In the genomic region with DNA sequence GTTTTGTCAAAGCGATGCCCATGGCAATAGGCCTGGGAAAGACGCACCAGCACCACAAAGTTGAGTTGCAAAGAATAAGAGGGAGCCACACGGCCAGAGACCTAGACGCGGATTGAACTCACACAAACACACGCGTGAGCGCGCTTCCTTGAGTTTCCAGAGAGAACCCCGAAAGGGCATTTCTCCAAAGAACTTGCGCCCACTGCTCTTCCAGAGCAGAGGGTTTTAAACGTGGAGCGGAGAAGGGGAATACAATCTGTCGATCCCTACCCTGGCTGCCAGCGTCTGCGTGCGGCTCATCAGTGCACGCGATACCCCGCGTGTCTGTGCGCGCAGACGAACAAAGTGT, we compare ENCODE assay signal across 11 mouse cellular contexts. TPM values are rescaled to one million over a fixed set of nuclear protein-coding genes. Genes with fewer than 3 reads are reported as not detected.
DNase-seq lines count a peak whose midpoint lies in the region; ATAC-seq and TF ChIP-seq lines count a peak whose summit lies in the region.
"Had no signal": no experiment of that assay in that cellular context is flagged by ENCODE, and none has a peak within 500 bp of the region (broad histone marks: within the 10 kb centered on the region; RNA-seq: fewer than 3 reads in every experiment).

No protein-coding gene starts in this region.

- H3K4me1 ChIP-seq in kidney, embryonic 16.5 days (ENCODE audit: insufficient read depth, low read length) = peaks cover 19% of the 10 kb centered on the region; the same call in 1 of the 2 replicates
- H3K4me1 ChIP-seq in kidney, adult 2 months (ENCODE audit: control insufficient read depth, insufficient read depth, low read length) = no peaks in the 10 kb centered on the region
- peaks cover 35% of the 10 kb centered on the region for H3K4me1 ChIP-seq in embryonic facial prominence, embryonic 15.5 days
- H3K4me1 ChIP-seq in limb, embryonic 11.5 days (ENCODE audit: control insufficient read depth, insufficient read depth, low read length) = peaks cover 7% of the 10 kb centered on the region; the same call in 1 of the 2 replicates
- H3K4me1 ChIP-seq: liver, embryonic 15.5 days had no signal

- H3K4me2 ChIP-seq in kidney, embryonic 16.5 days (replicated peaks; ENCODE audit: low read depth, low read length) = peak overlapping the region; percentile 62
- H3K4me2 ChIP-seq in embryonic facial prominence, embryonic 15.5 days (replicated peaks) = peak overlapping the region; percentile 65
- peak overlapping the region; percentile 66 for H3K4me2 ChIP-seq in limb, embryonic 11.5 days (ENCODE audit: low read depth, severe bottlenecking)

- peak overlapping the region; percentile 42 for H3K4me3 ChIP-seq in kidney, embryonic 16.5 days (ENCODE audit: low read length)
- H3K4me3 ChIP-seq in kidney, adult 2 months (ENCODE audit: insufficient read depth, low read depth, low read length) = no peak overlapping the region
- H3K4me3 ChIP-seq in embryonic facial prominence, embryonic 15.5 days (replicated peaks) = peak overlapping the region; percentile 43
- H3K4me3 ChIP-seq in limb, embryonic 11.5 days (ENCODE audit: low read depth, low read length) = peak overlapping the region; percentile 31
- H3K4me3 ChIP-seq: liver, embryonic 15.5 days had no signal

- peaks cover 89% of the 10 kb centered on the region for H3K27me3 ChIP-seq in kidney, embryonic 16.5 days (ENCODE audit: insufficient read depth, low read length)
- peaks cover 15% of the 10 kb centered on the region for H3K27me3 ChIP-seq in kidney, adult 2 months (replicated peaks; ENCODE audit: control insufficient read depth, insufficient read depth, low read length)
- peaks cover 84% of the 10 kb centered on the region for H3K27me3 ChIP-seq in embryonic facial prominence, embryonic 15.5 days
- peaks cover 75% of the 10 kb centered on the region for H3K27me3 ChIP-seq in limb, embryonic 11.5 days (ENCODE audit: control insufficient read depth, insufficient read depth, low read length)

- ATAC-seq in kidney, embryonic 16.5 days (ENCODE audit: low FRiP score, low TSS enrichment) = no peak
- no peak for ATAC-seq in embryonic facial prominence, embryonic 15.5 days (ENCODE audit: insufficient number of reproducible peaks, low FRiP score, low TSS enrichment, low read depth)
- no peak for ATAC-seq in limb, embryonic 11.5 days (ENCODE audit: insufficient number of reproducible peaks, low FRiP score, low TSS enrichment, low read depth)

- H3K9me3 ChIP-seq in kidney, embryonic 16.5 days (ENCODE audit: low read length) = no peaks in the 10 kb centered on the region
- no peaks in the 10 kb centered on the region for H3K9me3 ChIP-seq in embryonic facial prominence, embryonic 15.5 days (replicated peaks)
- no peaks in the 10 kb centered on the region for H3K9me3 ChIP-seq in limb, embryonic 11.5 days (ENCODE audit: control insufficient read depth, low read length)
- H3K9me3 ChIP-seq: liver, embryonic 15.5 days had no signal

- under 1% methylated on average over 24 of the region's 24 CpGs for WGBS in kidney, embryonic 16.5 days
- 3% methylated on average over 24 of the region's 24 CpGs for WGBS in kidney, adult 2 months
- WGBS in embryonic facial prominence, embryonic 15.5 days = 2% methylated on average over 24 of the region's 24 CpGs
- under 1% methylated on average over 24 of the region's 24 CpGs for WGBS in limb, embryonic 11.5 days

- intact Hi-C loops in left cerebral cortex, postnatal 10 days (cut with DNase I) = no loop called here

- TF ChIP-seq CTCF in kidney, adult 2 months (conservative IDR thresholded peaks at IDR 0.05; ENCODE audit: insufficient read depth, insufficient read length, low read depth, low read length) = no peak

- no peak overlapping the region for H3K9ac ChIP-seq in kidney, embryonic 16.5 days (replicated peaks; ENCODE audit: low read length)
- no peak overlapping the region for H3K9ac ChIP-seq in embryonic facial prominence, embryonic 15.5 days
- no peak overlapping the region for H3K9ac ChIP-seq in limb, embryonic 11.5 days (ENCODE audit: low read length)
- H3K9ac ChIP-seq: liver, embryonic 15.5 days had no signal

- no peak for TF ChIP-seq POLR2A in kidney, adult 2 months (IDR thresholded peaks at IDR 0.05; ENCODE audit: low read depth, low read length)

- no peaks in the 10 kb centered on the region for H3K36me3 ChIP-seq in kidney, embryonic 16.5 days (ENCODE audit: insufficient read depth, low read length)
- H3K36me3 ChIP-seq in kidney, adult 2 months (ENCODE audit: control insufficient read depth, insufficient read depth, low read length) = no peaks in the 10 kb centered on the region
- H3K36me3 ChIP-seq in embryonic facial prominence, embryonic 15.5 days = no peaks in the 10 kb centered on the region
- H3K36me3 ChIP-seq in limb, embryonic 11.5 days (ENCODE audit: control insufficient read depth, insufficient read depth, low read length) = no peaks in the 10 kb centered on the region
- H3K36me3 ChIP-seq: liver, embryonic 15.5 days had no signal

- no peak overlapping the region for H3K27ac ChIP-seq in kidney, embryonic 16.5 days (ENCODE audit: low read length)
- H3K27ac ChIP-seq in kidney, adult 2 months (ENCODE audit: insufficient read depth, low read depth, low read length) = no peak overlapping the region
- H3K27ac ChIP-seq in embryonic facial prominence, embryonic 15.5 days (replicated peaks) = no peak overlapping the region
- no peak overlapping the region for H3K27ac ChIP-seq in limb, embryonic 11.5 days (replicated peaks; ENCODE audit: low read depth, low read length)
- H3K27ac ChIP-seq: liver, embryonic 15.5 days had no signal

- DNase-seq in kidney, adult 2 months = no peak
- DNase-seq in limb, embryonic 11.5 days (ENCODE audit: low spot score) = peak; percentile 64
- DNase-seq in retina, embryonic 14.5 days (ENCODE audit: low spot score) = peak; percentile 50
- DNase-seq in left cerebral cortex, postnatal 10 days (ENCODE audit: extremely low spot score in 1 of 2, low spot score in 2 of 2) = no peak
- DNase-seq in testis, postnatal 10 days (ENCODE audit: low spot score) = no peak
- DNase-seq in adrenal gland, postnatal 36 days = no peak
- DNase-seq: right cerebral cortex, adult 18-20 months had no signal

RNA-seq across cellular contexts. Expression of gene Fezf1, which starts 0.9 kb away (rescaled TPM):
- not detected in 2 replicates for polyA plus RNA-seq in kidney, embryonic 16.5 days (2015; fragmentation: Nextera tagmentation; extraction: Ambion mirVana)
- polyA plus RNA-seq in kidney, adult 2 months (2012; rRNA removed) = 0.03 TPM in 1 of 2 replicates, not detected in the other
- polyA plus RNA-seq in embryonic facial prominence, embryonic 15.5 days (2015; fragmentation: Nextera tagmentation; extraction: Ambion mirVana) = 8.2 and 8.8 TPM in 2 replicates
- polyA plus RNA-seq in limb, embryonic 11.5 days (2014; fragmentation: Nextera tagmentation; extraction: Ambion mirVana) = not detected in 2 replicates
- under 1 TPM; 0.18 to 0.49 TPM for total RNA-seq in left cerebral cortex, postnatal 10 days (2021)
- not detected for total RNA-seq in adrenal gland, postnatal 36 days (2021)
- polyA plus RNA-seq: gonadal fat pad, adult 2 months had no signal

Comparison
In these comparisons a context has a peak if more than half of its experiments do, and no peak if none do; other contexts are left out.
1. DNase-seq: peak in limb, embryonic 11.5 days (single experiment) and retina, embryonic 14.5 days (single experiment); none in kidney, adult 2 months (single experiment), left cerebral cortex, postnatal 10 days (0 of 2), testis, postnatal 10 days (single experiment) and adrenal gland, postnatal 36 days (0 of 2).
2. Peak in every context shown above with its lines, with median percentiles within 50 percentile points of each other: H3K4me2 ChIP-seq.